Mouse (Mus musculus): ENCODE results near the gene Strbp.
A peak's percentile ranks its signal among the peaks of the same experiment; 100 is the strongest.
"Not testable (repeated sequence)": the region's sequence is repeated elsewhere in the genome, so short reads cannot be mapped to it uniquely, and the experiment has no call there.

The Strbp gene

DNA sequence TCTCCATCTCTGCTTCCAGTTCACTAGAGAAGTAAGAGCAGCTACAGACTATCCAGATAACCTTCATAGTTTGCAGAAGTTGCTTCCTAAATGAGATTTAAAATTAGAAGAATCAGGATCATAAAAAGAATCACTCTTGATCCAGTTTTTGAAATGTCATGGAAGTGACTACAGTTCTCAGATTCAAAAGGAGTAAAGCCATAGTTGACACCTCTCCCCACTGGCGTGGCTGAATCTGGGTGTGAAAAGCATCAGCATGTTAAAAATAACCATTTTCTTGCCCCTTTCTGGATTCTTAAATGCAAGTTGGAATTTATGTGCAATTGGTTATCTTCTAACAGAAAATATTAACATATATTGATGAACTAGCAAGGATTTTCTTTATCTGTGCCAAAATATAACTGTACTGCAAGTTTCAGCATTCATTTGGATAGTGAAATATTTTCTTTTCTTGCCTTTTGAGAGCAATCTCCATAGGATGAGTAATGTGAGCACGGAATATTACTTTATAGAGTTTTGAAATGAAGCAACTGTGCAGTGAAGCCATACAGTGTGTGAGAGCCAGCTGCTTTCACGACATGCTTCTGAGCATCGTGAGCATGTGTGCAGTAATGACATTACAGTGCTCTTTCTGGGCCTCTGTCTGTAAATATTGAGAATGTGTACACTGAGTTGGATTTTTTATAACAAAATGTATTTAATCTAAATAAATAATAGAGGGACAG, 184.9 kb downstream of the Strbp start:
- no peak for DNase-seq

DNA sequence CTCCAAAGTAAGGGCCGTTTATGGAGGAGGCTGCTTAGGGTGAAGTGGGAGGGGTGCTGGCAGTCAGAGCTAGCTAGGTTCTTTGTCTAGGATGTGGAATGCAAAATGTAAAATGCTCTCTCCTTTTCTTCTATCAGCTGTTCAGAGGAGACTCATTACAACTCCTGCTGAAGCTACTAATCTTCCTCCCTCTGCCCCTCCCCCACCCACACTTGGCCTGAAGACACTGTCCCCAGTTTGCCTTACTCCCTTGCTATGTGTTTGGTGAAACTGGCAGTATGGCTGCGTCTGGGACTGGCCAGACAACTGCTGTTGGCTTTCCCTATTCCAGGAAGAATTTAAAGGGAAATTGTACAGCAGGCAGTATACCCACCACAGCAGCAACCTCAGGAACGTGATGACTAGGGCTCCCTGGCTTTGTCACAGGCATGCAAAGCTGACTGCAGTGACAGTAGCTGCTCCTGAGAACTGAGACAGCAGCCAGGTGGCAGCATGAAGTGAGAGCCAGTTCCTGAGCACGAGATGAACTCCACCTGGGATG, 186.7 kb downstream of the Strbp start:
- no peak for DNase-seq

- DNase-seq = peak in 1 of 2 experiments; percentile 4
Observed at GRCm38 (mm10) chr2:37516030-37516710, 187.5 kb downstream of the Strbp start, which contains the start of gene Gpr21. TSS of gene Gpr21 (plus strand) at chr2:37516332.

DNA sequence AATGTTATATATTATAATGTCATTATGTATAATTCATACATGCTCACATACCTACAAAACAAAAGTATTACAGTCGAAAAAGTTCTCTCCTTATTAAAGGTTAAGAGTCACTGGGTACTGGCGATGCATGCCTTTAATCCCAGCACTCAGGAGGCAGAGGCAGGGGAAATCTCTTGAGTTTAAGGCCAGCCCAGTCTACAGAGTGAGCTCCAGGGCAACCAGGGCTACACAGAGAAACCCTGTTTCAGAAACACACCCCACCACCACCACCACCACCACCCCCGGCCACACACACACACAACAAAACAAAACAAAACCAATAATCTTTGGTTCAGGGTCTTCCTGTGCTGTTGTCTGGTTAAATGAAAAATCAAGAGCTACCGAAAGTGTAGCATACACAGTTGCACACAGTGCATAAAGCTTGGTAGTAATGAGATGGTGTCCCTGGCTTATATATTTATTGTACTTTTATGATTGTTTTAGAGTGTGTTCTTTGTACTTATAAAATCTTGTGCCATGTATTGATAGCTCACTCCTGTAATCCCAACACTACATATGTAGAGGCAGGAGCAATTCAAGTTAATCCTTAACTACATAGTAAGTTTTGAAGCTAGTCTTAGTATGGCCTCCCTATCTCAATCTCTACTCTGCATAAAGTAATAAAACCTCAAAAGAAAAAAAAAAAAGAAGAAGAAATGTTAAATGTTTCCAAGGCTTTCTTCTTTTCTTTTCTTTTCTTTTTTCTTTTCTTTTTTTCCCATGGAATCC, 192.3 kb downstream of the Strbp start:
- DNase-seq = no peak

DNA sequence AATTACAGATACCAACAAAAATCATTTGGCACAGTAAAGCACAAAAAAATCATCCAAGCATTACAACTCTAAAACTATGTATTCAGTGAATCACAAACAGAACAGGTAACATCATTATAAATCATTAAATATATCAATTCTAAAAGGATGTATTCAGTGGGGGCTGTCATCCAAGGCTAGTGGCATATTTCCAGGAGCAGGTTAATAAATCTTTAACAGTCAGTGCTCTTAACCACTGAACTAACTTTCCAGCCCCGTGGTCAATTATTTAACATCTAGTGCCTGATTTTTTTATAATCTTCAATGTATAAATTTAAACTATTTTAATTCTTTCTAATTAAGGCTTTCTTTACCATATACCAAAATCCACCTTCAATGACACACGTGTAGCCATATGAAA, 197.8 kb downstream of the Strbp start:
- not testable (repeated sequence) for DNase-seq

DNA sequence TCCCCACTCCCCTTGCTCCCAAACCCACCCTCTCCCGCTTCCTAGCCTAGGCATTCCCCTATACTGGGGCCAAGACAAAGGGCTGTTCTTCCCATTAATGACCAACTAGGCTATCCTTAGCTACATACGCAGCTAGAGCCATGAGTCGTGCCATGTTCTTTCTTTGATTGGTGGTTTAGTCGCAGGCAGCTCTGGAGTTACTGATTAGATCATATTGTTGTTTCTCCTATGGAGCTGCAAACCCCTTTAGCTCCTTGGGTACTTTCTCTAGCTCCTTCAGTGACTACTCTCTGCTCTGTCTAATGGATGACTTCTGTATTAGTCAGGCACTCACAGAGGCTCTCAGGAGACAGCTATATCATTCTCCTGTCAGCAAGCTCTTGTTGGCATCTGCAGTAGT, 206.3 kb downstream of the Strbp start:
- DNase-seq = no peak

DNA sequence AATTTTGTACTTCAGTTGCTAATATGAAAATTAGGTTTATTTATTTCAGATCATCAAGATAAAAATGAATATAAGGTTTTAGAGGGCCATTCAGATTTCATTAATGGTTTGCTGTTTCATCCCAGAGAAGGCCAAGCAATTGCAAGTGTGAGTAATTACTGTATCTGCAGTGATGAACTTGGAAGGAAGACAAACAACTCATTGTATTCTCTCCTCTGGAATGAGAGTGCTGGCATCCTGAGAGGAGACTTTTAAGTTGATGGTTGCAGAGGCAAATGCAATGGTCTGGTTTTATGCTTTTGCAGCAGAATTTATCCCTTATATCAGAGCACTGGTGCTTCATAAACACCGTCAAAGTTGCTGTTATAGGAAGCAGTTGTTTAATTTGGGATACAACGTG, 214.7 kb downstream of the Strbp start:
- no peak for DNase-seq

GRCm38 (mm10) chr2:37486408-37486807, 217.3 kb downstream of the Strbp start:
- DNase-seq = no peak

DNA sequence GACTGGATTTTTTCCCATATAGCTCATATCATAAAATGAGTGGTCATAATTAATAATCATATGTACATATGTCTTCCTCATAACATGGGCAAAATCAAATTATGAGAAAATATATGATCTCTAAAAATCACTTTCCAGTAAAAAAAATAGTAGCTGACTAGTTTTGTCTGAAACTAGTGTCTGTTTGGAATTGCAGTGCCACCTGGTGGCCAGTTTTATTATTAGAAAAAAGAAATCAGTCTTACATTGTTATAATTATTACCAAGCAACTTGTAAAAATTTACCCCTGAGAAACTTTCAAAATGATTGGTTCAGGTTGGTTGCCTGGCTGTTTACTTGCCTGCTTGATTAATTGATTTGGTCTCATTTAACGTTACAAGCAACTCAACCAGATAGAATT, 218.3 kb downstream of the Strbp start:
- DNase-seq = peak in 1 of 2 experiments; percentile 28

GRCm38 (mm10) chr2:37484165-37484564, 219.5 kb downstream of the Strbp start:
- DNase-seq = no peak

DNA sequence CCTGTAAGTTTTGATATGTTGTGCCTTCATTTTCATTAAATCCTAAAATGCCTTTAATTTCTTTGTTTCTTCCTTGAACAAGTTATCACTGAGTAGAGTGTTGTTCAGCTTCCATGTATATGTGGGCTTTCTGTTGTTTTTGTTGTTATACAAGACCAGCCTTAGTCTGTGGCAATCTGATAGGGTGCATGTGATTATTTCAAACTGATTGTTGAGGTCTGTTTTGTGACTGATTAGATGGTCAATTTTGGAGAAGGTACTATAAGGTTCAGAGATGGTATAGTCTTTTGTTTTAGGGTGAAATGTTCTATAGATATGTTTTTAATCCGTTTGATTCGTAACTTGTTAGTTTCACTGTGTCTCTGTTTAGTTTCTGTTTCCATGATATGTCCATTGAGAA, 223.6 kb downstream of the Strbp start:
- no peak for DNase-seq

- no peak for DNase-seq
Observed at GRCm38 (mm10) chr2:37479559-37479958, 224.1 kb downstream of the Strbp start.

GRCm38 (mm10) chr2:37466266-37466665, 237.4 kb downstream of the Strbp start:
- no peak for DNase-seq

DNA sequence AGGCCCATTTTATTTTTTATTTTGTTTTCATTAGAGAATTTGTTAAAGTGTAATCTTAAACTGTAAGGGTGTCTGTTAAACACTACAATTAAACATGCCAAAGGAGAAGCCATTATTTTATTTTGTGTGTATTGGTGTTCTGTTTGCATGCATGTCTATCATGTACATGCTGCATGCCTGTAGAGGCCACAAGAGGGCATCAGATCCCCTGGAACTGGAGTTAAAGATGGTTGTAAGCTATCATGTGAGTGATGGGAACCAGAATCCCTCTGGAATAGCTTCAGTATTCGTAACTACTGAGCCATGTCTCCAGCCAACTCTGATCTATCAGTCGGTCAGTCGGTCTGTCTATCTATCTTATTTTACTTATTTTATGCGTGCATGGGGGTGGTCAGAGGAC, 243.0 kb downstream of the Strbp start:
- no peak for DNase-seq

DNA sequence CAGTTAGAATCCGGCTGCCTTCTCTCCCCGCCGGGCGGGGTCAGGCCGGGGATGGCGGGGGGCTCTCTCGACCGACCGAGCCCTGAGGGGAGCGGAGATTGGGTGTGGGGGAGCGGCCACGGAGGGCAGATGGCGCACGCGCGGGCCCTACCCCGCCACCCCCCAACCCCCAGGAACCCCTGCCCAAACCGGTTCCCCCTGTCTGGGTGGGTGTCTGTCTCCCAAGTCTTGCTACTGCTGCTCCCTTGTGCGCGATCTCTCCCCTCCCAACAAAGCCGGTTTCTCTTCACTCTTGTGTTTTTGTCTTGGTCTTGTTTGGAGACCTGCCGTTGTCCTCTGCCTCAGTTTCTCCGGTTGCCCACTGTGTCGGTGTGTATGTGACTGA, 251.3 kb downstream of the Strbp start:
- no peak for DNase-seq

DNA sequence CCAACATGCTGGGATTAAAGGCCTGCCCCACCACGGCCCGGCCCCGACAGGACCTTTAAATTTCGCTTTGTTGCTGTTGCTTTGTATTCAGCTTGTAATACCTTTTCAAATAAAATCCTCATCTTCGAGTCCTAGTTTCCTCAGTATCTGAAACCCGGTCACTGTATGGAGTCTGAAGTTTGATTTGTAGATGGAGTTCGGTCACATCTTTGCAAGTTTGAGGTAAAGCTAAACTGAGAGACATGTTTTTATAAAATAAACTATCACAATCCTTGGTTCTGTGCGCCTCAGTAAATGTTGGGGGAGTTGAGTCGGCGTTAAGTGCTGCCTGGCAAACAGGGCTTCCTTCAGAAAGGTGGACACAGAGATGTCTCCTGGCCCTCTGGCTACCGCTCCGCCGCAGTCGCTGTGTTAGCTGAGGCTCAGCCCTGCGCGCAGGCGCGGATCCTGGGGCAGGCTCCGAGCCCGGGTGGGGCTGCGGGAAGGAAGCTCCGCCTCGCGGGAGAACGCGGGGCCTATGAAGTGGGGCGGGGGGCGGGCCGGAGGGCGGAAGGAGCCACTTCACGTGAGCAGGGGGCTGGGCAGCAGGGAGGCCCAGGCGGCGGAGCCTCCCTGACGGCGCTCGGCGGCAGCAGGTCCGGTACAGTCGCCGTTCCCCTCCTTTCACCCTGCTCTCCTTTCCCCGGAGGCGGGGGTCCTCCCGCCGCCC, 251.8 kb downstream of the Strbp start:
- DNase-seq = peak; percentile 94 to 95

DNA sequence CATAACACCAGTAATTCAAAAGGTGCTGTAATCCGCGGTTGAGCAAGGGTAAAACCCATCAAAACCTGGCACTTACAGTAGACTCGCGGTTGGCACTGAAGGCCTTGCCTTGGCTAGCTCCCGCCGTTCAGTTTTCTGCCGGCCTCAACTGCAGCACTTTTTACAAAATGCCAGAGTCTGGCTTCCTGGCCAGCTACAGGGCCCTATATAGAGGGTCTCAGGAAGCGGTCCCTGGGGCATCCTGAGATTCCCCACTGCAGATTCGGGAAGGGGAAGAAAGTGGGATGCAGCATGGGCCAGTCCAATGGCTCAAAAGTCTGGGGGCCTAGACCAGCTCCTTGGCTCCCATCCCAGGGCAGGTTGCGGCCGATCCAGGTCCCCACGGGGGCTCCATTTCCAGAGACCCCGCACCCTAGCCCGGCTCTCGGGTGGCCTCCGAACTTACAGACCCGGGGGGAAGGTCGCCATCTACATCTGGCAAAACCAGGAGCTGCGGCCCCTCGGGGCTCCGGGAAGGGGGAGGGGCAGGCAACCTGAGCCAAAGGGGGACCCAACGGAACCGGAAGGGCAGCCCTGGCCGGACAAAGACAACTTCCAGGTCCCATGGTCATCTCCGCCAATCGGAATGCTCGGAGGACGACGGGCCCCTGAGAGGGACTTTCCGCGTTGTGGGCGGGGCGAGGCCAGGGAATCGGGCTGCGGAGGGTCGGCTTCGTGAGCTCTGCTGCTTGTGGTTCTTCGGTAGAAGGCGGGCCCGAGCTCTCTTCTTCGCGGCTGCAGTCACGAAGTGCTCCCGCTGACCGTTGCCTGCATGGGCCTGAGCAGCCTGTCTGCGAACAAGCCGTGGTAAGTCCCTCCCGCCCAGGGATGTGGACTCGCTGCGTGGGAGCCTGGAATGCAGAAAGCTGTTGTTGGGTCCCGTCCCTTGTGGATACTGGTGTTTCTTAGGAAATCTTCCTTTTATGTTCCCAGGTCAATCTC, 260.8 kb downstream of the Strbp start, which contains the start of the genes Zbtb26, Zbtb6 and Rabgap1:
Zbtb26 (minus strand) TSS at position 525 of the 981 bp plus-strand sequence.
Zbtb6 (minus strand) TSS at position 561 of the 981 bp plus-strand sequence.
Rabgap1 (plus strand) TSS at position 669 of the 981 bp plus-strand sequence.
- peak; percentile 95 to 96 for DNase-seq
